Mouse (Mus musculus): ENCODE measurements around the gene Camta1. TPM values are rescaled to one million over a fixed set of nuclear protein-coding genes. Genes with fewer than 3 reads are reported as not detected.
"Not testable (repeated sequence)": the region's sequence is repeated elsewhere in the genome, so short reads cannot be mapped to it uniquely, and the experiment has no call there.

The Camta1 gene
- total RNA-seq, 2 experiments from 2014 or later, result 247 to 265 TPM

GRCm38 (mm10) chr4:150909451-150910156 lies 952.1 kb downstream of the Camta1 start:
- DNase-seq (ENCODE audit: low spot score in 2 of 2), result peak; percentile 99

GRCm38 (mm10) chr4:150908512-150908911 lies 953.2 kb downstream of the Camta1 start:
- not testable (repeated sequence) for DNase-seq (ENCODE audit: low spot score in 2 of 2)

DNA sequence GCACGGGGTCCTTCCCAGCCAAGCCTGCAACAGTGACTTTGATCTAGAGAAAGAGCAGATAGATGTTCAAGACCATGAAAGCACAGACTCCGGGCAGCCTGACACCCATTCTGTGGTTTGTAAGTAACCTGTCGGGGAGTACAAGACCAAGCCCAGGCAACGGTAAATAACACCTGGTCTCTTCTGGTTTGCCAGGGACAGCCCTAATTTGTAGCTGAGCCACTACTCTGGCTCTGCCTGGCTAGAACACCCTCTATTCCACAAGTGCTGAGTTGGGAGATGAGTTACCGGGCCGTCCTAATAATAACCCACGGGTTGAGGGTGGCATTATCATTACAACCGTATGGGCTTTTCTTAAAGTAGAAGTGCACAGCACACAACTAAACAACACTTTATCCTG lies 954.6 kb downstream of the Camta1 start:
- DNase-seq (ENCODE audit: low spot score in 2 of 2), result no peak

GRCm38 (mm10) chr4:150903091-150903742 lies 958.5 kb downstream of the Camta1 start:
- DNase-seq (ENCODE audit: low spot score in 2 of 2), result no peak

DNA sequence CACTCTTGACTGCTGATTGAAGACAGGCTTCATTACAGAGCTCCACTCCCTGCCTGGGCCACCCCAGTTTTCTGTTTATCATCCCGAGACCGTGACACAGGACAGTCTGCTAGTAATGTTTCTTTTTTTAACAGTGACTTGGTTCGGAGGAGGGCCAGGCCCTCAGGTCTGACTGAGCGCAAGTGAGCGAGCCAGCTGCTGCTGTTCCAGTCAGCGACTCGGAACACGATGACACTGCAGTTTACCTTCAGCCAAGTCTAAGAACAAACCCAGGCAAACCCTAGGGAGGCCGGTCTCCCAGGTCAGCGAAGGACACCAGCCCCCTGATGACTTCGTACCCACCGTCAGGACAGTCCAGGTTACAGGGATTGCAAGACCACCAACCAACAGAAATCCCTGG lies 959.6 kb downstream of the Camta1 start:
- DNase-seq (ENCODE audit: low spot score in 2 of 2), result no peak

DNA sequence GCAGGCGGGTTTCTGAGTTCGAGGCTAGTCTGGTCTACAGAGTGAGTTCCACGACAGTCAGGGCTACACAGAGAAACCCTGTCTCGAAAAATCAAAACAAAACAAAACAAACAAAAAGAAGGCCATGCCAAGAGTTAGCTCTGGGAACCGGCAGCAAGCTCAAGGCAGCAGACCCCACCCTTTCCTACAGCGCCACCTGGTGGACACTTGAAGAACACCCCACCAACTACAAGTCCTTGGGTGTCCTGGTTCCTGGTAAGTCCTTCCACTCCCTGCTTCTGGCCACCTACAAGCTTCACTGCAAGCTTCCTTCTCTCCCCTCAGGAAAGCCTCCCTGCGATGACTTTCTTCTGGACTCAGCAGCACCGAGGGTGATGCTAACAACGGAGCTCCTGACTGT lies 960.0 kb downstream of the Camta1 start:
- DNase-seq (ENCODE audit: low spot score in 2 of 2), result peak; percentile 83 to 88

GRCm38 (mm10) chr4:150900486-150900885 lies 961.2 kb downstream of the Camta1 start:
- DNase-seq (ENCODE audit: low spot score in 2 of 2), result no peak

DNA sequence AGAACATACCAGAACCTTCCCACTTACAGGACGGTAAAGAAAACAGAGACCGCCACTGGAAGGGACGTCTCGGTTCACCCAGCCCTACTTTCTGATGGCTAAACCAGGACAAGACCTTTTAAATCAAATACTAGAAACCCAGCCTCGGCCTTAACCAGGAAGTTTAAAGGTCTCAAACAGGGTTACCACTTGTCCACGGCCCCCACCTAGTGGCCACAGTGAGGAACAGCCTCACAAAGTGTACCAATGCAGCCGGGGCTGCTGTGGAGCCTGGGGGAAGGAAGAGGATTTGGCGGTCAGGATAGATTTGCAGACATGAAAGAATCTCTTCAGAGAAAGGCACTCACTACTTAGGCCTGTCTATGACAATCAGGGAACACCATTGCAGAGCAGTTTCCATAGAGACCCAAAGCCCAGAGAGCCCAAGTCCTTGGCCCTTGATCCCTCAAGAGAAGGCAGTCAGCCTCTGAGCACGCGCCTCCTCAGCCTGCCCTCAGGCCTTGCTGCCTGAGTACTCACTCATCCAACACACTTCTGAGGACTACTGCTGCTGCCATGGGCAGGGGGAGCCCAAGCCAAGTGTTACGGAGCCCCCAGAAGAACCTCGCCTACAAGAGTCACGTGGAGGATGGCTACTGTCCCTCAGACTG lies 962.8 kb downstream of the Camta1 start:
- DNase-seq (ENCODE audit: low spot score in 2 of 2), result peak; percentile 40 to 61

DNA sequence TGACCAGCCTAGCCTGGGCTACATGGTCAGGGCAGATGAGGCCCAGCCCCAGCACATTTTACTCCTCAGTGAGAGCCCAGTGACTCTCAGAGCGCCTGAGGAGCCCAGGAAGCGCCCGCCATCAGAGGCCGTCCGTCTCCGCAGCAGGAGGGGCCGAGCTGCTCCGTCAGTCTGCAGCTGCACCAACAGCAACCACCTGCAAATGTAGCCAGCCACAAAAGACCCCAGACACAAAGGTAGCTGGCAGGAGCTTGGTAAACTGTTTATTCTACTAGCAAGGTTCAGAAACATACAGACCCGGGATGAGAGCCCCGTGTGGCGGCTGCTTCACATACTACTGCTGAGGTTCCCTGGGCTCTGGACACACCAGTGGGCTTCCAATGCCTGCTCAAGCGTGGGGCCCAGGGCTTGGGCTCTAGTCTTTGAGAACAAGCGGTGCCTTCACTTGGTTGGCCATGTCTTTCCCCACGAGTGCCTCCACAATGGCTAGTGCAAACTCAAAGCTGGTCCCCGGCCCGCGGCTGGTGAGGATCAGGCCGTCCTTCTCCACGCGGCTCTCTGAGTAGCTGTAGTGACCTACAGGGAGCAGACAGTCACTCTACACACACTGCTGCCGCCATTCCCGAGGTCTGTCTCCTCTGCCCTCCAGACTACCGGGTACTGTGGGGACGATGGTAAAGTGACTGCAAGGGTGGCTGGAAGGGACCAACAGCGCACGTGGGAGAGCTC lies 964.6 kb downstream of the Camta1 start:
- DNase-seq (ENCODE audit: low spot score in 2 of 2), result no peak

DNA sequence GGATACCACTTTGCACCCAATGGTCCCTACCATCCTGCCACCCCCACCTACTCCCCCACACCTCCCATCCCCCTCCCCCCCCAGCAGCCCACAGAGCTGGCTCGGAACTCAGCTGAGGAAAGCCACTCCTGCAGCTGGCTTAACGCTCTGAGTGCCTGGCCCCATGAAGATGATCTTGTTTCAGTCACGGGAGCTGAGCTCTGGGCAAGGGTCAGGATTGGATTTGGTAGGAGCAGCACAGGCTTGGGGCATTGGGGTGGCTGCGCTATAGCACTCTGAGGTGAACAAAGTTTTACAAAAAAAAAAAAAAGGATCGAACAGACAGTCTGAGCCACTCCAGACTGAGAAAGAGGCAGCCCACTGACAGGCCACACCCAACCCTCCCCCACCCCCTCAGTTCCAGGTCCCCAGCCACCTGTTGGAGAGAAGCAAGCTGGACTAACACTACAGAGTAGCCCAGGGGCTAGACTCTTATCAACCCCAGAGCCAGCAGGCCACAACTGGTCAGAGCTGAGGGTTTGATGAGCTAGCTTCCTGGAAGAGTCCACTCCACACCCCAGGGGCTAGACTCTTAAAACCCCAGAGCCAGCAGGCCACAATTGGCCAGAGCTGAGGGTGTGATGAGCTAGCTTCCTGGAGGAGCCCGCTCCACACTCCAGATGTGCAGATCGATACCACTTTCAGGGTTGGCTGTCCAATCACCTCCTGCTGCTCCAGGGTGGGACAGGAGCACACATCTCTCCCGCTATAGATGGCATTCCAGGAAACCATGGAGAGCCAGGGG lies 966.8 kb downstream of the Camta1 start:
- no peak for DNase-seq (ENCODE audit: low spot score in 2 of 2)

DNA sequence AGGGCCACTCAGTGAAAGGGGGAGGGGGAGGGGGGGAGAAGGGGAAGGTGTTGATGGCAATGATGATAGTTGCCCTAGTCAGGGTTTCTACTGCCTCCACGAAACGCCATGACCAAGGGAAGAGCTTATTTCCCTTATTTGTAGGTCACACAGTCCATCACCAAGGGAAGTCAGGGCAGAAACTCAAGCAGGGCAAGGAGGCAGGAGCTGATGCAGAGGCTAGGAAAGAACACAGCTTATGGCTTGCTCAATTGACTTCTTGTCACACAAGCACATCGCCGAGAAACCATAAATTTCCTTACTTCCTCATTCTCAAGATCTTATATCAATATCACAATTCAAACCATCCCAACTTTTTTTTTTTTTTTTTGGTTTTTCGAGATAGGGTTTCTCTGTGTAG lies 970.4 kb downstream of the Camta1 start:
- DNase-seq (ENCODE audit: low spot score in 2 of 2), result no peak

- DNase-seq (ENCODE audit: low spot score in 2 of 2), result no peak
Observed at GRCm38 (mm10) chr4:150889955-150890315, 971.7 kb downstream of the Camta1 start.

GRCm38 (mm10) chr4:150889273-150889954 lies 972.3 kb downstream of the Camta1 start:
- DNase-seq (ENCODE audit: low spot score in 2 of 2), result no peak

DNA sequence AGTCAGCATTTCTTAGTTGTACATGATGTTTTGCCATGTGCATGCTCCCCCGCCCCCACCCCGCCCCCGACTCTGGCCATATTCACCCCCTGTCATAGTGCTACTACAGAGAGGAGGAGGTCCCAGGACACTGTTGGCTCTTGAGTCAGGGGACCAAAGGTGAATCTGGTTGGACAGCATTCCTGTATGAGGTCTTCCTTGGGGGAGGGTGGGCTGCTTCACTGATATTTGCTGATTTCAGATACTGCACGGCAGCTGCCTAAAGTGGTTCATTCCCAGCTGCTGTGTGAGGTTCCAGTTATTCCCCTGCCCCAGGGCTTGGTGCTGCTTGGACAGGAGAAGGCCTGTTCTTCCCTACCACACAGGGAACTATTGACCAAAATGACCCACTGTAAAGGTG lies 973.2 kb downstream of the Camta1 start:
- DNase-seq (ENCODE audit: low spot score in 2 of 2), result no peak

- no peak for DNase-seq (ENCODE audit: low spot score in 2 of 2)
Observed at GRCm38 (mm10) chr4:150887903-150888302, 973.8 kb downstream of the Camta1 start.

- DNase-seq (ENCODE audit: low spot score in 2 of 2), result no peak
Observed at GRCm38 (mm10) chr4:150882632-150883031, 979.0 kb downstream of the Camta1 start.

DNA sequence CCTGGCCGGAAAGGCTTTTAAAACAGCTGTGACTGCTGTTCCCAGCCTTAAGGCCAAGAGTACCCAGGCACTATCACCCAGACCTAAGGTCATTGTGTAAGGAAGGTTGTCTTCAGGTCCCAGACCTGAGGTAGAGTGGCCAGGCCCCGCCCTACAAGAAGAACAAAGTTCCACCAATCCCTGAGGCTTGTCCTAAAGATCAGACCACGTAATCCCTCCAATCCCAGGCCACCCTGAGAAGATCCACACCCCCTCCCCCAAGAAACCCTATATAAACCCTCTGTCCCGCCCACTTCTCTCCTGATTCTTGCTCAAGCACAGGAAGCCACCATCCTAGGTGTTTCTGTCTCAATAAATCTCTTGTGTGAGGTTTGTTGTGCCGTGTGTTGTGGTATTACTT lies 981.3 kb downstream of the Camta1 start:
- no peak for DNase-seq (ENCODE audit: low spot score in 2 of 2)

DNA sequence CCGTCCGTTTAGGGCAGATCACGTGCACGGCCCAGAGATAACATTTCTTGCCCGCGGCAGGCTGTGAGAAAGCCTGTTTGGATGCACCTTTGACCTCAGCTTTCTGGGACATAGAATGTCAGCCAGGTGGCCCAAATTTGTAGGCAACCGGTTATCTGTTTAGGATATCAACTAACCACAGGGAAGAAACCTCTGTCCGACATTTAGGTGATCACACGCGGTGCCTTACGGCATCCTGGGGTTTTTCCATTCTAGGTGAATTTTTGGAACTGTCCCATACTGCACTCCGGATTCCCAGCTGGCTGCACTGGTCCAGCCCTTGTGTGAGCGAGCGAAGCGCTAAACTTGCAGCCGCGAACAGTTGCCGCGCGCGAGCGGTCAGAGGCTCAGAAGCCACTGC lies 982.0 kb downstream of the Camta1 start:
- DNase-seq (ENCODE audit: low spot score in 2 of 2), result no peak

- DNase-seq (ENCODE audit: low spot score in 2 of 2), result no peak
Observed at GRCm38 (mm10) chr4:150875393-150875792, 986.3 kb downstream of the Camta1 start.

- not testable (repeated sequence) for DNase-seq (ENCODE audit: low spot score in 2 of 2)
Observed at GRCm38 (mm10) chr4:150874416-150874815, 987.3 kb downstream of the Camta1 start.

Data from left cerebral cortex, adult 18-20 months (tissue).